Mouse (Mus musculus) right cerebral cortex, postnatal 25 days (tissue): ENCODE data around the gene Zfp354a.
"Not testable (repeated sequence)": the region's sequence is repeated elsewhere in the genome, so short reads cannot be mapped to it uniquely, and the experiment has no call there.

ENCODE experiments used
- DNase-seq: peaks from one replicate; pipeline ENCODE4 v3.0.0; 2022

Gene Zfp354a

GRCm38 (mm10) chr11:51059151-51059571 is at the start of gene Zfp354a:
Gene Zfp354a (plus strand): TSS chr11:51059257.
- DNase-seq, result peak; percentile 73

- no peak for DNase-seq
Measured at GRCm38 (mm10) chr11:51011821-51012220, 47.2 kb upstream of the Zfp354a start.

- no peak for DNase-seq
Measured at GRCm38 (mm10) chr11:51013936-51014335, 45.1 kb upstream of the Zfp354a start, which contains the start of gene Olfr54. Gene Olfr54 (plus strand): TSS chr11:51014236.

- no peak for DNase-seq
Measured at GRCm38 (mm10) chr11:51016341-51016740, 42.7 kb upstream of the Zfp354a start.

- DNase-seq, result not testable (repeated sequence)
Measured at GRCm38 (mm10) chr11:51026811-51027210, 32.2 kb upstream of the Zfp354a start.

- not testable (repeated sequence) for DNase-seq
Measured at GRCm38 (mm10) chr11:51029381-51029780, 29.7 kb upstream of the Zfp354a start.

GRCm38 (mm10) chr11:51030225-51030624 is 28.8 kb upstream of the Zfp354a start:
- no peak for DNase-seq

GRCm38 (mm10) chr11:51032851-51033250 is 26.2 kb upstream of the Zfp354a start:
- no peak for DNase-seq

- DNase-seq, result not testable (repeated sequence)
Measured at GRCm38 (mm10) chr11:51034141-51034540, 24.9 kb upstream of the Zfp354a start.

- DNase-seq, result no peak
Measured at GRCm38 (mm10) chr11:51035951-51036350, 23.1 kb upstream of the Zfp354a start.

GRCm38 (mm10) chr11:51044776-51045175 is 14.3 kb upstream of the Zfp354a start:
- not testable (repeated sequence) for DNase-seq

- DNase-seq, result not testable (repeated sequence)
Measured at GRCm38 (mm10) chr11:51047809-51048208, 11.2 kb upstream of the Zfp354a start, which contains the start of gene Olfr1375. Gene Olfr1375 (plus strand): TSS chr11:51048109.

- no peak for DNase-seq
Measured at GRCm38 (mm10) chr11:51051678-51052077, 7.4 kb upstream of the Zfp354a start.

GRCm38 (mm10) chr11:51053230-51053629 is 5.8 kb upstream of the Zfp354a start:
- no peak for DNase-seq

- DNase-seq, result no peak
Measured at GRCm38 (mm10) chr11:51059640-51060039, 583 bp downstream of the Zfp354a start.

GRCm38 (mm10) chr11:51060981-51061380 is 1.9 kb downstream of the Zfp354a start:
- DNase-seq, result no peak

- DNase-seq, result no peak
Measured at GRCm38 (mm10) chr11:51063276-51063675, 4.2 kb downstream of the Zfp354a start.

- DNase-seq, result peak; percentile 20
Measured at GRCm38 (mm10) chr11:51063841-51064240, 4.8 kb downstream of the Zfp354a start.

- no peak for DNase-seq
Measured at GRCm38 (mm10) chr11:51084527-51084926, 25.5 kb downstream of the Zfp354a start.

GRCm38 (mm10) chr11:51085269-51085668 is 26.2 kb downstream of the Zfp354a start:
- DNase-seq, result no peak

- no peak for DNase-seq
Measured at GRCm38 (mm10) chr11:51107261-51107660, 48.2 kb downstream of the Zfp354a start.

GRCm38 (mm10) chr11:51110621-51111020 is 51.6 kb downstream of the Zfp354a start:
- DNase-seq, result no peak
